Mouse (Mus musculus): Measurements from ENCODE around the gene Lrrc17. TPM values are rescaled to one million over a fixed set of nuclear protein-coding genes. Genes with fewer than 3 reads are reported as not detected.

The Lrrc17 gene
- polyA plus RNA-seq, 1 experiment from 2014 or later: 2.2 TPM

DNA sequence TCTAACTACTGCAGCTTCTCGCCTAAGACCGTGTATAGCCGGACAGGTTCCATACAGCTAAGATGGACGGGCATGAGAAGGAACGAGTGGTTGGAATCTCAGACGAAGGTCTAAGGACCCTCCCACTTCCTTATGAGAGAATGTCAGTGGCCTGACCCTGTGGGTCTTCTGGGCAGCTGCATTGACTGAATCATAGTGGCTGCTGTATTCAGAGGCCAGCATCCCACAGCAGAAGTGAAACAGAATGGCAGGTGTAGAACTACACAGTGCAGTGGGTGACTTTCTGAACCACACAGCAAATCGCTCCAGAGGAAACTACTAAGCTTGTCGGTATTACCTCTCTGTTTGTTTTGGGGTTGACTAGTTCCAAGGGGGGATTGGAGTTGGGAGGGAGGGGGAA is 38.2 kb upstream of the Lrrc17 start:
- no peak overlapping the region for H3K9ac ChIP-seq (ENCODE audit: low read depth, low read length)
- H3K27me3 ChIP-seq (ENCODE audit: control insufficient read depth, insufficient read depth, low read depth, low read length): no peaks in the 10 kb centered on the region
- no peaks in the 10 kb centered on the region for H3K4me1 ChIP-seq (ENCODE audit: control insufficient read depth, low read depth, low read length)
- no peak overlapping the region for H3K4me3 ChIP-seq (ENCODE audit: low read depth, low read length)
- ATAC-seq (ENCODE audit: low read depth): no peak
- no peak overlapping the region for H3K27ac ChIP-seq (ENCODE audit: low read length)
- WGBS (ENCODE audit: insufficient replicate concordance): 62% methylated on average over 8 of the region's 8 CpGs
- no peaks in the 10 kb centered on the region for H3K9me3 ChIP-seq (replicated peaks; ENCODE audit: control insufficient read depth, low read length)
- no peak overlapping the region for H3K4me2 ChIP-seq (ENCODE audit: low read depth, low read length)
- no peaks in the 10 kb centered on the region for H3K36me3 ChIP-seq (ENCODE audit: control insufficient read depth, insufficient read depth)

DNA sequence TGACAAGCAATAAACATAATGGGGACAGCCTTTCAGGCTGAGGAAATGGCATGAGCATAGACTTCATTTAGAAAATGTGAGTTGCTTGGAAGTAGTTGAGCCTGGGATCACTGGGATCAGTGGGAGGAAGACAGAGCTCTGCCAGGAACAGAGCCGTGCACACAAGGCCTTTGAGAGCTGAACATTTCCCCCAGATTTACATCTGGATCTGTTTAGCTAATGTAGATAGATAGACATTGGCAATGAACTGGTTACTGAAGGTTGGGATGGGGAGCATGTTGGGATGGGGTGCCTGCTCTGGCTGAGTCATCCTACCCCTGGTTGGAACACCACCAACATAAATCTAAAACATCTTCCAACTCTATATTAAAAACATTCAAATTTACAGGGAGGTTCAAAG is 36.5 kb upstream of the Lrrc17 start:
- Histone ChIP-seq H3K27me3 (ENCODE audit: control insufficient read depth, insufficient read depth, low read depth, low read length) (no peaks in the 10 kb centered on the region), H3K27ac (ENCODE audit: low read length) (no peak overlapping the region), H3K4me2 (ENCODE audit: low read depth, low read length) (no peak overlapping the region), H3K36me3 (ENCODE audit: control insufficient read depth, insufficient read depth) (no peaks in the 10 kb centered on the region), H3K9ac (ENCODE audit: low read depth, low read length) (no peak overlapping the region), H3K9me3 (replicated peaks; ENCODE audit: control insufficient read depth, low read length) (no peaks in the 10 kb centered on the region), H3K4me3 (ENCODE audit: low read depth, low read length) (no peak overlapping the region), H3K4me1 (ENCODE audit: control insufficient read depth, low read depth, low read length) (no peaks in the 10 kb centered on the region)
- 50% methylated on average over 1 of the region's 1 CpGs for WGBS (ENCODE audit: insufficient replicate concordance)
- no peak for ATAC-seq (ENCODE audit: low read depth)

- Histone ChIP-seq H3K4me3 (ENCODE audit: low read depth, low read length) (no peak overlapping the region), H3K36me3 (ENCODE audit: control insufficient read depth, insufficient read depth) (no peaks in the 10 kb centered on the region), H3K9me3 (replicated peaks; ENCODE audit: control insufficient read depth, low read length) (no peaks in the 10 kb centered on the region), H3K9ac (ENCODE audit: low read depth, low read length) (no peak overlapping the region), H3K27me3 (ENCODE audit: control insufficient read depth, insufficient read depth, low read depth, low read length) (no peaks in the 10 kb centered on the region), H3K4me2 (ENCODE audit: low read depth, low read length) (no peak overlapping the region), H3K27ac (ENCODE audit: low read length) (no peak overlapping the region), H3K4me1 (ENCODE audit: control insufficient read depth, low read depth, low read length) (no peaks in the 10 kb centered on the region)
- ATAC-seq (ENCODE audit: low read depth): no peak
- 49% methylated on average over 4 of the region's 4 CpGs for WGBS (ENCODE audit: insufficient replicate concordance)
These were observed 33.6 kb upstream of the Lrrc17 start for GRCm38 (mm10) chr5:21509801-21510200.

GRCm38 (mm10) chr5:21513363-21513762 is 30.0 kb upstream of the Lrrc17 start:
- H3K4me1 ChIP-seq (ENCODE audit: control insufficient read depth, low read depth, low read length): no peaks in the 10 kb centered on the region
- no peak overlapping the region for H3K9ac ChIP-seq (ENCODE audit: low read depth, low read length)
- ATAC-seq (ENCODE audit: low read depth): no peak
- no peak overlapping the region for H3K4me3 ChIP-seq (ENCODE audit: low read depth, low read length)
- H3K9me3 ChIP-seq (replicated peaks; ENCODE audit: control insufficient read depth, low read length): no peaks in the 10 kb centered on the region
- 69% methylated on average over 10 of the region's 10 CpGs for WGBS (ENCODE audit: insufficient replicate concordance)
- no peaks in the 10 kb centered on the region for H3K36me3 ChIP-seq (ENCODE audit: control insufficient read depth, insufficient read depth)
- H3K4me2 ChIP-seq (ENCODE audit: low read depth, low read length): no peak overlapping the region
- H3K27ac ChIP-seq (ENCODE audit: low read length): no peak overlapping the region
- no peaks in the 10 kb centered on the region for H3K27me3 ChIP-seq (ENCODE audit: control insufficient read depth, insufficient read depth, low read depth, low read length)

DNA sequence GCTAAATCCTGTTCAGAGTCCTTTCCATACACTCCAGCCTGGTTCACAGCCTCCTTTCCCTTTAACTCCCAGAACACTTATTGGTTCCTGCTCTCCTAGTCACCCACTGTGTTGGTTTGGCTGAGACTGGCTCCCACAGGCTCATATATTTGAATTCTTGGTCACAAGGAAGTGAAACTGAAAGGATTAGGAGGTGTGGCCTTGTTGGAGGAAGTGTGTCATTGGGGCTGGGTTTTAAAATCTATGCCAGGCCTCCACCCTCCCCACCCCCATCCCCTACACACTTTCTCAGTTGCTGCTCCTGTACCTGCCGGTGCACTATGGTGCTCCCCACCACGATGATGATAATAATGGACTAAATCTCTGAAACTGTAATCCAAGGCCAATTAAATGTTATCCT is 25.8 kb upstream of the Lrrc17 start:
- Histone ChIP-seq H3K27me3 (ENCODE audit: control insufficient read depth, insufficient read depth, low read depth, low read length) (no peaks in the 10 kb centered on the region), H3K9me3 (replicated peaks; ENCODE audit: control insufficient read depth, low read length) (no peaks in the 10 kb centered on the region), H3K4me3 (ENCODE audit: low read depth, low read length) (no peak overlapping the region), H3K4me2 (ENCODE audit: low read depth, low read length) (no peak overlapping the region), H3K36me3 (ENCODE audit: control insufficient read depth, insufficient read depth) (no peaks in the 10 kb centered on the region), H3K27ac (ENCODE audit: low read length) (no peak overlapping the region), H3K9ac (ENCODE audit: low read depth, low read length) (no peak overlapping the region), H3K4me1 (ENCODE audit: control insufficient read depth, low read depth, low read length) (no peaks in the 10 kb centered on the region)
- ATAC-seq (ENCODE audit: low read depth): no peak
- WGBS (ENCODE audit: insufficient replicate concordance): 81% methylated on average over 2 of the region's 2 CpGs

GRCm38 (mm10) chr5:21518207-21518606 is 25.2 kb upstream of the Lrrc17 start:
- Histone ChIP-seq H3K36me3 (ENCODE audit: control insufficient read depth, insufficient read depth) (no peaks in the 10 kb centered on the region), H3K4me3 (ENCODE audit: low read depth, low read length) (no peak overlapping the region), H3K4me1 (ENCODE audit: control insufficient read depth, low read depth, low read length) (no peaks in the 10 kb centered on the region), H3K27me3 (ENCODE audit: control insufficient read depth, insufficient read depth, low read depth, low read length) (no peaks in the 10 kb centered on the region), H3K27ac (ENCODE audit: low read length) (no peak overlapping the region), H3K9me3 (replicated peaks; ENCODE audit: control insufficient read depth, low read length) (no peaks in the 10 kb centered on the region), H3K4me2 (ENCODE audit: low read depth, low read length) (no peak overlapping the region), H3K9ac (ENCODE audit: low read depth, low read length) (no peak overlapping the region)
- 55% methylated on average over 4 of the region's 4 CpGs for WGBS (ENCODE audit: insufficient replicate concordance)
- ATAC-seq (ENCODE audit: low read depth): no peak

GRCm38 (mm10) chr5:21519166-21519565 is 24.2 kb upstream of the Lrrc17 start:
- Histone ChIP-seq H3K4me3 (ENCODE audit: low read depth, low read length) (no peak overlapping the region), H3K36me3 (ENCODE audit: control insufficient read depth, insufficient read depth) (no peaks in the 10 kb centered on the region), H3K27me3 (ENCODE audit: control insufficient read depth, insufficient read depth, low read depth, low read length) (no peaks in the 10 kb centered on the region), H3K27ac (ENCODE audit: low read length) (no peak overlapping the region), H3K9me3 (replicated peaks; ENCODE audit: control insufficient read depth, low read length) (no peaks in the 10 kb centered on the region), H3K4me1 (ENCODE audit: control insufficient read depth, low read depth, low read length) (no peaks in the 10 kb centered on the region), H3K4me2 (ENCODE audit: low read depth, low read length) (no peak overlapping the region), H3K9ac (ENCODE audit: low read depth, low read length) (no peak overlapping the region)
- 74% methylated on average over 3 of the region's 3 CpGs for WGBS (ENCODE audit: insufficient replicate concordance)
- no peak for ATAC-seq (ENCODE audit: low read depth)

GRCm38 (mm10) chr5:21526835-21527485 is 16.4 kb upstream of the Lrrc17 start:
- Histone ChIP-seq H3K9ac (ENCODE audit: low read depth, low read length) (no peak overlapping the region), H3K36me3 (ENCODE audit: control insufficient read depth, insufficient read depth) (no peaks in the 10 kb centered on the region), H3K27ac (ENCODE audit: low read length) (no peak overlapping the region), H3K4me3 (ENCODE audit: low read depth, low read length) (no peak overlapping the region), H3K4me1 (ENCODE audit: control insufficient read depth, low read depth, low read length) (no peaks in the 10 kb centered on the region), H3K9me3 (replicated peaks; ENCODE audit: control insufficient read depth, low read length) (no peaks in the 10 kb centered on the region), H3K27me3 (ENCODE audit: control insufficient read depth, insufficient read depth, low read depth, low read length) (no peaks in the 10 kb centered on the region), H3K4me2 (ENCODE audit: low read depth, low read length) (no peak overlapping the region)
- WGBS (ENCODE audit: insufficient replicate concordance): 53% methylated on average over 11 of the region's 11 CpGs
- no peak for ATAC-seq (ENCODE audit: low read depth)

GRCm38 (mm10) chr5:21527488-21527911 is 15.9 kb upstream of the Lrrc17 start:
- Histone ChIP-seq H3K9me3 (replicated peaks; ENCODE audit: control insufficient read depth, low read length) (no peaks in the 10 kb centered on the region), H3K4me3 (ENCODE audit: low read depth, low read length) (no peak overlapping the region), H3K4me1 (ENCODE audit: control insufficient read depth, low read depth, low read length) (no peaks in the 10 kb centered on the region), H3K4me2 (ENCODE audit: low read depth, low read length) (no peak overlapping the region), H3K27me3 (ENCODE audit: control insufficient read depth, insufficient read depth, low read depth, low read length) (no peaks in the 10 kb centered on the region), H3K36me3 (ENCODE audit: control insufficient read depth, insufficient read depth) (no peaks in the 10 kb centered on the region), H3K9ac (ENCODE audit: low read depth, low read length) (no peak overlapping the region), H3K27ac (ENCODE audit: low read length) (no peak overlapping the region)
- 26% methylated on average over 4 of the region's 4 CpGs for WGBS (ENCODE audit: insufficient replicate concordance)
- ATAC-seq (ENCODE audit: low read depth): no peak

Measured in liver, embryonic 16.5 days (tissue).